Mouse (Mus musculus): ENCODE results near the gene Zfp229.
A peak's percentile ranks its signal among the peaks of the same experiment; 100 is the strongest.
"Not testable (repeated sequence)": the region's sequence is repeated elsewhere in the genome, so short reads cannot be mapped to it uniquely, and the experiment has no call there.

Gene Zfp229

DNA sequence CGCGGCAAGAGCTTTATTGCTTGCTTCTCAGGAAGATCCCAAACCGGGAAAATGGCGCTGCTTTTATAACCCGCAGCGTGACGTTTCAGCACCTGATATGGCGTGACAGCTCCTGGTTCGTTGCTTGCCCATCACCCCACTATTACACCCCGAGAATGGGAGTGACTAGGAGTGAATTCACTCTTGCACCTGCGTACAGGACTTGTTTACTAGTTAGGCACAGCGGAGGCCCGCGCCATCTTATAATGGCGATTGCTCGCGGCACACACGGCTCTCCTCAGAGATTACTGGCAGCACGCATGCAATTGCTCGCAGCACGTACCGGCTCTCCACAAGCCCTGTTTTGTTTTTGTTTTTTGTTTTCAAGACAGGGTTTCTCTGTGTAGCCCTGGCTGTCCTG lies at the start of gene Zfp229:
Gene Zfp229 (plus strand): TSS at position 301 of the 400 bp plus-strand sequence.
- not testable (repeated sequence) for DNase-seq

DNA sequence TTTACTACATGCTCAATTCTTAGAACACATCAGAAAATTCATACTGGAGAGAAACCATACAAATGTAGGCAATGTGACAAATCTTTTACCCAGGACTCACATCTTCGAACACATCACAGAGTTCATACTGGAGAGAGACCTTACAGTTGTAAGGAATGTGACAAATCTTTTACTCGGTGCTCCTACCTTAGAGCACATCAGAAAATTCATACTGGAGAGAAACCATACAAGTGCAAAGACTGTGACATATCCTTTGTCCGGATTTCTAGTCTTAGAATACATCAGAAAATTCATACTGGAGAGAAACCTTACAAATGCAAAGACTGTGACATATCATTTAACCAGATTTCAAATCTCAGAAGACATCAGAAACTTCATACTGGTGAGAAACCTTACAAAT lies 39.0 kb upstream of the Zfp229 start, which contains the start of gene Gm10226:
Gene Gm10226 (plus strand): TSS at position 301 of the 400 bp plus-strand sequence.
- no peak for DNase-seq

DNA sequence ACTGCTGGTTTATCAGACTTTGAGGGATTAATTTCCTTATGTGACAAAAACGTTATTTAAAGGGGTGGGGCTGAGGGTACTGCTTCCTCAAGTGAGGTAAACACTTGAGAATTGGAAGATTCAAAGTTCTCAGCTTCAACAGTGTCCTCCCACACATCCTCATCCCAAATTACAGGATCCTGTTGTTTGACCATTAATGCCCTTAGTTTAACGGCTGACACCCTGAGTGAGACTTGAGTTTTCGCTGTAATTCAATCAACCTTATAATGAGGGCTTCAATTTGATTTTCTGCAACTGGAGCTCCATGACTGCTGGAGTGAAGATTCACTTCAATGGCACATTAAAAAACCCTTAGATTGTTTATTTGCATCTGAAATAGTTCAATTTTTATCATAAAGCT lies 37.3 kb upstream of the Zfp229 start:
- DNase-seq: no peak

DNA sequence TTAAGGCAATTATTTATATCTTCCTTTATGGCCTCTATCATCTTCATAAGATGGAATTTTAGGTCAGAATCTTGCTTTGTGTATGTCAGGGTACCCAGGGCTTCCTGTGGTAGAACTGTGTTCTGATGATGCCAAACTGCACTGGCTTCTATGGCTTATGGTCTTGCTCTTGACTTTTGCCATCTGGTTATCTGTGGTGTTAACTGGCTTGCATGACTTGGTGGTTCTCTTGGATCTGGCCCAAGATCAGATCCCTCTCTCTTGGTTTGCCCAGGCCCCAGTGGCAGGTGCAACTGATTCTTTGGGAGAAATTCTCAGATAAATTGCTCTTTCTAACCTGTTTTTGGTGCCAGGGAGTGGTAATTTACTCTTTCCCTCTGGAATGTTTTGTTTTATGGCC lies 34.5 kb upstream of the Zfp229 start:
- no peak for DNase-seq

DNA sequence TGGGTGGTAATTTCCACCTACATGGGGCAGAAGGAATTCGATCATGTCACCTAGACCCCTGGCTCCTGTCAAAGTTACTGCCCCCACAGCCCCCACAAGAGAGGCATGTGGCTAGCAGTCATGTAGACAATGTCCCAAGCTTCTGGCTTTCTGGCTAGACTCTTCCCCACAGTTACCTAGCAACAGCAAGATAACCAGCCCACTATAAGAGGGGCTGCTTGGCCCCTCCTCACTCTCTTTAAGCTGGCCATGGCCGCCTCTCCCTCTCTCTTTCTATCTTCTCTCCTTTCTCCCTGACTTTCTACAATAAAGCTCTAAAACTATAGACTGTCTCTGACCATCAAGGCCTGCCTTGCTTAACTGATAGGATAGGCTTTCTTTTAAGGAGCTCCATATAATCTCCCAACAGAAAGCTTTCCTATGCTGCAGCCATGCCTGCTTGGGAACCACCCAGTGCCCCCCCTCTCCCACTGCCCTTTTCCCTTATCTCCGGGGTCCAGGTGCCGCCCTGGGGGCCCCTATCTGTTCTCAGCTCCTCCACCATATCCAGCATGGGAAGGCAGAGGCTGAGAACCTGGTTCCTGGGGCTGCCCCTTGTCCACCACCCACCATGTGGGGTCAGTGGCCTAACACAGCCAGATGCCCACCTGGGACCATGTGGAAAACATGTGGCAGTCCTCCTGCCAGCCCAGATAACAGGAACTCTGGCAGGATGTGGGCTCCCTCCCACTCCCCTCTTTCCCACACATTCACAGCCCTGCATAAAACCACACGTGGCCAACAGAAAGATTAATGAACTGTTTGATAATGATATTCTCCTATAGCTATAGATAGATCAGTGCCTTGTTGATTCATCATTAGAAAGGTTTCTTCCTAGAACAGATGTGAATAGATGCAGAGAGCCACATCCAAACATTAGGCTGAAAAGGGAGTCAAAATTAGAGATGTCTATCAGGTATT lies 28.0 kb upstream of the Zfp229 start:
- DNase-seq: no peak

DNA sequence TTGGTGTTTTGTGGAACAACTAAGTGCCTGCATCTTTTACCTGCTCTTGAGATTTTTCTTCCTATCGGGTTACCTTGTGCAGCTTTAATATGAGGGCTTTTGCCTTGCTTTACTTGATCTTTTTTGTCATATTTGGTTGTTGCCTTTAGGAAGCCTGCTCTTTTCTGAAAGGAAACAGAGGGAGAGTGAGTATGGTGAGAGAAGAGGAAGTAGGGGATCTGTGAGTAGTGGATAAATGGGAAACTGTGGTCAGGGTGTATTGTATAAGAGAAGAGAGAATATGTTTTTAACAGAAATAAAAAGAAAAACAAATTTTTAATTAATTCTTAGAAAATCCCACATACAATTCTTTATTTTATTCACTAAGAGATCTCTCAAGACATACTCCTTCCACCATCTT lies 27.2 kb upstream of the Zfp229 start:
- DNase-seq: no peak

DNA sequence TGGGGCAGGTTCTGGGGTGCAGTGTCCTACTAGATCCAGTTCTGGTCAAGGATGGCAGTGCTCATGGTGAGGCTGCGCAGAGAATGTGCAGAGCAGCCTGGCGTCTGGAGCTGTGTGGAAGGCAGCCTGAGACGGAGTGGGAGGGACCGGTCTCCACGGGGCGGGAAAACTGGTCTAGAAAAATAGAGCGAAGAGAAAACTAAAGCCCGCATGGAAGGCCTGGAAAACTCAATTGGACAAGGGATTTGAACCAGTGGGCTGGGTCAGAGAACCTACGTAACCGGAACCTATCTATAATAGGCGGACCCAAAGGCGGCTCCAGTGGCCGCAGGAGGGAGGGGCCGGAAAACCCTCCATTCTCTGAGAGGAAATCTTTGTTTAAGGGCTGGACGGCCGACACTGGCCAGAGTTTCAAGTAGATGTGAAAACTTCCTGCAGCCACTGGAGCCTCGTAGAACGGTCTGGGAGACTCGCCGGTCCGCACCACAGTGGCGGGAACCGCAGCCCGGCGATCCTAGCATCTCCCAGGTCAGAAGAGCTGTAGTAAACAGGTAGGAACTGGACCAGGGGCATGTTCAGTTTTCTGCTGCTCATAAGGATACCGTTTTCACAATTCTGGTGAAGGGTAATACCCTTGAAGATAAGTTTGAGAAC lies 23.1 kb upstream of the Zfp229 start, which contains the start of gene Zfp760:
Gene Zfp760 (plus strand): TSS at position 399 of the 654 bp plus-strand sequence.
- DNase-seq: peak; percentile 71 to 74

DNA sequence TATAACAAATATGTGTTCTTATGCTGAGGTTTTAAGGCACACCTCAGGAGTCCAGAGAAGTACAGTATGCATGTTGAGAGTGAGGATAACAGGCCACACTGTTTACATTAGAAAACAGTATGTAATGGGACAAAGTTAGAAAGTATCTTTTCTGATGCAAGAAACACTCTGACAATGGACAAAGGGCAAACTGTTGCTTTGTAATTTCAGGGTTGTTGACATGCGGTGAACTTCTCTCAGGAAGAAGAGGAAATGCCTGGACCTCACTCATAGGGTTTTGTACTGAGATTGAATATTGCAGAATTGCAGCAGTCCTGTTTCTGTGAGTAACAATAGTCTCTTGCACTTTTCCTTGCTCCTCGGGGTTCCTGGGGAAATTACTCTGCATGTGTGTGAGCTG lies 22.2 kb upstream of the Zfp229 start:
- DNase-seq: no peak

DNA sequence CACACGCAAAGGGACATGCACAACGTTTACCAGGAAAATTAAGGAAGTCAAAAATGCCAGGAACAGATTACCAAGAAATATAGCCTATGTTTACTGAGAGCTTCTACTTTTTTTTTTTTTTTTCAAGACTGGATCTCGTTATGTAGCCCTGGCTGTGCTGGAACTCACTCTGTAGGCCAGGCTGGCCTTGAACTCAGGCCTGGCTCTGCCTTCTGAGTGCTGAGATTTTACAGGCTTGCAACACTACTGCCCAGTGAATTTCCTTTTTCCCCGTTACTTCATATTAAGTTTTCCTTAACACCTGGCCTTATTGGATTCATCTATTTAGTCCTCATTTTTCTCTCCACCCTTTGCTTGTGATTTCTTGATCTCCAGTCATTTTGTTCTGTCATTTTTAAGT lies 2.5 kb downstream of the Zfp229 start:
- DNase-seq: no peak

DNA sequence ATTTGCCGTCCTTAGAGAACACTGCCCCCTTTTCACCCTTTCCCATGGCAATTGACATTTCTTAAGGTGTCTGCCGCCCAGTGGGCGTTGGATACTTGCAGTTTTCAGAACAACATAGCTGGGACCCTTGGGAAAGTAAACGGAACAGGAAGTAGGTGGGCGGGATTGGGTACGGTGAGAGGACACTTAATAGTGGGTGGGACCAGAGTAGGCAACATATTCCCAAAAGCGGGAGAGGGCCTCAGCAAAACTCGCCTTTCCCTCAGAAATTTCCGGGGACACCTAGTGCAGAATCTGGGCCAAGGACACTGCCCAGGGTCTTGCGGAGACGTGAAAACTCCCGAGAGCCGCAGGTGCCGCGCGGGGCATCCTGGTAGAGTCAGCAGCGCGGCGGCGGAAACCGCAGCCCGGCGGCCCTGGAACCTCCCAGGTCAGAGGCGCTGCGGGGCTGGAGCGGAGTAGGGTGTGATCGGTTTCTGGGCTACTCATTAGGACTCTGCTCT lies 3.0 kb downstream of the Zfp229 start:
- peak; percentile 68 to 77 for DNase-seq

DNA sequence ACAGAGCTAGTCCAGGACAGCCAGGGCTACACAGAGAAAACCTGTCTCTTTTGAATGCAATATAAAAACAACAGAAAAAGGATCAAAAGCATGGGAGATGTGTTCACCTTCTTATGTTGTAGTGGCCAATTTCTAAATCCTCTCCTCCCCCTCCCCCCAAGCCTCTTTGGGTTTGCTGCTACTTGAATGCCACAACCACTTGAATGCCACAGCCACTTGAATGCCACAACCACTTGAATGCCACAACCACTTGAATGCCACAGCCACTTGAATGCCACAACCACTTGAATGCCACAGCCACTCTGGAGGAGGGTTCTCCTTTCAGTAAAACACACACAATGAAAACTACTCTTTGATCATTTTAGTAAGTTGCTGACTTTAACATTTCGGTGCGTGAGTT lies 22.2 kb downstream of the Zfp229 start:
- DNase-seq: no peak

DNA sequence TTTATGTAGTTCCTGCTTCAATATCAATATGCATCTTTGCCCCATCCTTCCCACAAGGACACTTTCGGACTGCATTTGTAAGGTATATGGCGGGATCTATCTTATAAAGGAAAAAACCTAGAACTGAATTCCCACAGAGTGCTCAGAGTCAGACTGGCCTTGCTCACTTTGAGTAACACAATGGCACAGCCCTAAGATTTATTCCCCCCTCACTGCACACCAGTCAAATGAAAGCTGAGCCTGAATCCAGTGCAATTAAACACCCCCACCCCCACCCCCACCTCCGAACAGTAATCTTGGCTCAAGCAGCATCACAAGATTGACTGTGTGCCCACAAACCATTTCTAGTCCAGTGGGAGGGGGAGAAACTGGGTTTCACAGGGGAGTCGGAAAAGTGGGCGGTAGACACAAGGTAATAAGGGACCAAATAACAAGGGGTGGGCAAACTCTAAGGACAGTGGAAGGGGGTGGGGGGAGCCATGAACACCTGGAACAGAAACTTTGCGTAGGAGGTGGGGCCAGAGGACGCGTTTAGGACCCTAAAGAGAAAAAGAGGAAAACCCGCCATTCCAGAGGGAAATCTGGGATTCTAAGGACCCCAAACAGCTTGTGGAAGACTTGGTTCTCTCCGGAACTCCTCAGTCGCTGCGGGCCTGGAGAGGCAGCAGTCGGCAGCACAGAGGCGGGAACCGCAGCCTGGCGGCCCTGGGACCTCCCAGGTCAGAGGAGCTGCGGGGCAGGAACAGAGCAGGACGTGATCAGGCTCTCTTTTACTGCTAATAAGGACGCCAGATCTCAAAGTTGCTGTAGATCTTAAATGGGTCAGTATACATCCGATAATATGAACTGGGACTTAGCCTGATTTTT lies 23.0 kb downstream of the Zfp229 start:
- DNase-seq: no peak

DNA sequence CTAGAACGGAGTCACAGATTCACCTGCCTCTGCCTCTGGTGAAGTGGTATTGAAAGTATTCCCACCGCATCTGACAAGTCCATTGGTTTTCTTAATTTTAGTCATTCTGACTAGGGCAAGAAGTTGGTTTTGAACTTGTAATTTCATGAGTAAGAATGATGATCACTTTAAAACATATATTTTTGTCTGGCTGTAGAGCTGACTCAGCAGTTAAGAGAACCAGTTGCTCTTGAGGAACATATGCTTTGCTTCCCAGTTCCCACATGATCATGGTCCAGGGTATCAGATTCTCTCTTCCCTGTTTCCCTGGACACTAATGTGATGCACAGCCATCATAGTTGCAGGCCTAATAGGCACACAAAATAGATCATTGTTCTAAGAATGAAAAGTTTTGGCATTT lies 39.7 kb downstream of the Zfp229 start:
- no peak for DNase-seq

DNA sequence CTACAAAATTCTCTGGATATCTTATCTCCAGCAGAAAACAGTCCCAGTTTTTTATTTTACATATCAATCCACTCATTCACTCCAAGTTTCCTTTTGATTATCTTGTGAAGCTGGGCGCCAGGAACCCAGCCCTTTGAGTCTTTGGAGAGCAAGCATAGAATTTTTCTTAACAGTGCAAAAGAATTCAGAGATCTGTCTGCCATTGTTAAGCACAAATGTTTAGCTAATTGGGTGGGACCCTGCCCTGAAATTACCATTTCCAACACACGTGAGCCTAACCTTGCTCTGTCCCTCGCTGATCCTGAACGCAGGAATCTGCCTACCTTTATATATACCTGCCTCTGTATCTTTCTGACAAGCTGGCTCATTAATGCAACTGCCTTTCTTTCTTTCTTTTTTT lies 61.7 kb downstream of the Zfp229 start:
- DNase-seq: no peak

DNA sequence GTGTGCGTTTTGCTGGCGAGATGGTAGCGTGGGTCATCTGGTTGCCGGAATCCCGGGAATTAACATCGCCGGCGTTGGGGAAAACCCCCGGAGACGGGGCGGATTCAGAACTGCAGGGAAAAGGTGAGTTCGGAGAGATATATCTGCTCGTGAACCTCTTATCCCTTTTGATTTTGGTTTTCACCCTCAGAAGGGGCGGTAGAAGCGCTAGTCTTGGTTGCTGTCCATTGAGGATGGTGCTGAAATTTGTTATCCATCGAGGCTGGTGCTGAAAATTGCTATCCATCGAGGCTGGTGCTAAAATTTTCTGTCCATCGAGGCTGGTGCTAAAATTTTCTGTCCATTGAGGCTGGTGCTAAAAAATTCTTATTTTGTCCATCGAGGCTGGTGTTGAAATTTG lies 70.8 kb downstream of the Zfp229 start:
- DNase-seq: not testable (repeated sequence)

Data from cerebellum, postnatal 36 days (tissue).